Mouse (Mus musculus) spleen, adult 2 months (tissue): ENCODE measurements around the gene Zfp663.

Experiments
- CTCF ChIP-seq: fragments of 200-500 bp; IDR thresholded peaks from 2 replicates; pipeline ENCODE4 v1.5.1; 2011; ENCODE audit warnings: mild to moderate bottlenecking, inconsistent platforms; ENCODE audit not compliant: insufficient read depth, insufficient read length, insufficient replicate concordance; ENCODE audit errors: extremely low read depth
- POLR2A ChIP-seq: fragments of 200-500 bp; IDR thresholded peaks from 2 replicates; pipeline ENCODE4 v1.6.1; 2011; ENCODE audit warnings: low read depth, low read length, inconsistent platforms

- TF ChIP-seq CTCF (no peak), POLR2A (no peak)
Measured at GRCm38 (mm10) chr2:165370348-165370747, 1.8 kb upstream of the Zfp663 start.
